Mouse (Mus musculus) midbrain, embryonic 16.5 days (tissue): ENCODE measurements at regions not wholly inside any gene's neighbourhood (a gene's known extent, or its start where the extent isn't known, plus 50 kb on each side); places are given as distances from the start of the nearest gene placed in this dataset.

Source experiments
- ATAC-seq: fragments of 200-750 bp; cut with Nextera tagmentation; 2 replicates; pipeline ENCODE4 v1.8.0; 2017; ENCODE audit warnings: moderate TSS enrichment
- H3K27ac ChIP-seq: fragments of 300-500 bp; sonication (generic); 2 replicates; pipeline ENCODE4 v1.5.1; 2014; ENCODE audit warnings: mild to moderate bottlenecking, low read length, mixed read lengths
- H3K27me3 ChIP-seq: fragments of 300-500 bp; sonication (generic); 2 replicates; pipeline ENCODE4 v1.6.1; 2014; ENCODE audit warnings: low read depth, low read length, mixed read lengths; ENCODE audit not compliant: control insufficient read depth, insufficient read depth
- H3K36me3 ChIP-seq: fragments of 300-500 bp; sonication (generic); 2 replicates; pipeline ENCODE4 v1.6.1; 2014; ENCODE audit warnings: mild to moderate bottlenecking, low read length, moderate library complexity, mixed read lengths; ENCODE audit not compliant: control insufficient read depth, insufficient read depth
- H3K4me1 ChIP-seq: fragments of 300-500 bp; sonication (generic); 2 replicates; pipeline ENCODE4 v1.6.1; 2014; ENCODE audit warnings: mild to moderate bottlenecking, low read length, mixed read lengths; ENCODE audit not compliant: control insufficient read depth, insufficient read depth
- H3K4me2 ChIP-seq: fragments of 300-500 bp; sonication (generic); 2 replicates; pipeline ENCODE4 v1.6.1; 2014; ENCODE audit warnings: mild to moderate bottlenecking, low read length, mixed read lengths
- H3K4me3 ChIP-seq: fragments of 300-500 bp; sonication (generic); 2 replicates; pipeline ENCODE4 v1.5.1; 2014; ENCODE audit warnings: low read depth, mild to moderate bottlenecking, low read length, moderate library complexity, mixed read lengths
- H3K9ac ChIP-seq: fragments of 300-500 bp; sonication (generic); 2 replicates; pipeline ENCODE4 v1.6.1; 2014; ENCODE audit warnings: low read depth, low read length, mixed read lengths
- H3K9me3 ChIP-seq: fragments of 300-500 bp; sonication (generic); replicated peaks from 2 replicates; pipeline ENCODE4 v1.6.1; 2014; ENCODE audit warnings: mild to moderate bottlenecking, low read length, mixed read lengths; ENCODE audit not compliant: control insufficient read depth, poor library complexity, severe bottlenecking
- WGBS: fragments of 180-500 bp; shearing (Covaris S2); extraction: QIAGEN DNeasy Blood & Tissue Kit; methylation state at CpG from one replicate; pipeline ENCODE4 v1.1.7; 2014; 5-methylcytosine and 5-hydroxymethylcytosine counted together

- Histone ChIP-seq H3K36me3 (no peaks in the 10 kb centered on the region), H3K27me3 (no peaks in the 10 kb centered on the region), H3K4me1 (no peaks in the 10 kb centered on the region), H3K9me3 (no peaks in the 10 kb centered on the region), H3K4me3 (no peak overlapping the region), H3K9ac (no peak overlapping the region), H3K4me2 (no peak overlapping the region), H3K27ac (no peak overlapping the region)
- WGBS = 99% methylated on average over 7 of the region's 7 CpGs
- ATAC-seq = no peak
Observed at GRCm38 (mm10) chr9:47374086-47374485, 155.9 kb upstream of the Cadm1 start.

GRCm38 (mm10) chr9:47376645-47377044, 153.3 kb upstream of the Cadm1 start:
- no peak for ATAC-seq
- Histone ChIP-seq H3K9me3 (no peaks in the 10 kb centered on the region), H3K27me3 (no peaks in the 10 kb centered on the region), H3K4me3 (no peak overlapping the region), H3K36me3 (no peaks in the 10 kb centered on the region), H3K9ac (no peak overlapping the region), H3K27ac (no peak overlapping the region), H3K4me2 (no peak overlapping the region), H3K4me1 (no peaks in the 10 kb centered on the region)
- 89% methylated on average over 1 of the region's 1 CpGs for WGBS

- 86% methylated on average over 5 of the region's 5 CpGs for WGBS
- H3K9me3 ChIP-seq = no peaks in the 10 kb centered on the region
- H3K4me3 ChIP-seq = no peak overlapping the region
- H3K36me3 ChIP-seq = no peaks in the 10 kb centered on the region
- H3K27me3 ChIP-seq = no peaks in the 10 kb centered on the region
- no peak overlapping the region for H3K4me2 ChIP-seq
- no peak for ATAC-seq
- H3K9ac ChIP-seq = no peak overlapping the region
- no peak overlapping the region for H3K27ac ChIP-seq
- H3K4me1 ChIP-seq = no peaks in the 10 kb centered on the region
Observed at GRCm38 (mm10) chr9:47378541-47378940, 151.4 kb upstream of the Cadm1 start.

GRCm38 (mm10) chr9:47380361-47380760, 149.6 kb upstream of the Cadm1 start:
- no peak for ATAC-seq
- Histone ChIP-seq H3K27ac (no peak overlapping the region), H3K36me3 (no peaks in the 10 kb centered on the region), H3K4me1 (peaks cover 6% of the 10 kb centered on the region), H3K9ac (no peak overlapping the region), H3K9me3 (no peaks in the 10 kb centered on the region), H3K4me2 (no peak overlapping the region), H3K4me3 (no peak overlapping the region), H3K27me3 (no peaks in the 10 kb centered on the region)
- 76% methylated on average over 7 of the region's 7 CpGs for WGBS

GRCm38 (mm10) chr9:47384185-47384854, 145.7 kb upstream of the Cadm1 start:
- 47% methylated on average over 4 of the region's 4 CpGs for WGBS
- Histone ChIP-seq H3K36me3 (no peaks in the 10 kb centered on the region), H3K4me2 (no peak overlapping the region), H3K27ac (no peak overlapping the region), H3K4me1 (peaks cover 8% of the 10 kb centered on the region), H3K27me3 (no peaks in the 10 kb centered on the region), H3K9me3 (no peaks in the 10 kb centered on the region), H3K9ac (no peak overlapping the region), H3K4me3 (no peak overlapping the region)
- ATAC-seq = no peak

- Histone ChIP-seq H3K9ac (no peak overlapping the region), H3K27me3 (no peaks in the 10 kb centered on the region), H3K4me3 (no peak overlapping the region), H3K36me3 (no peaks in the 10 kb centered on the region), H3K9me3 (no peaks in the 10 kb centered on the region), H3K4me1 (peaks cover 8% of the 10 kb centered on the region), H3K4me2 (no peak overlapping the region), H3K27ac (no peak overlapping the region)
- WGBS = 79% methylated on average over 11 of the region's 11 CpGs
- ATAC-seq = no peak
Observed at GRCm38 (mm10) chr9:47386646-47387045, 143.3 kb upstream of the Cadm1 start.

- 65% methylated on average over 4 of the region's 4 CpGs for WGBS
Observed at GRCm38 (mm10) chr9:47387221-47387620, 142.8 kb upstream of the Cadm1 start.

GRCm38 (mm10) chr9:47387716-47388300, 142.2 kb upstream of the Cadm1 start:
- H3K27ac ChIP-seq = no peak overlapping the region
- H3K4me2 ChIP-seq = no peak overlapping the region
- H3K4me1 ChIP-seq = peaks cover 8% of the 10 kb centered on the region
- no peaks in the 10 kb centered on the region for H3K27me3 ChIP-seq
- H3K4me3 ChIP-seq = no peak overlapping the region
- H3K9ac ChIP-seq = no peak overlapping the region
- ATAC-seq = no peak
- H3K9me3 ChIP-seq = no peaks in the 10 kb centered on the region
- WGBS = 39% methylated on average over 8 of the region's 8 CpGs
- no peaks in the 10 kb centered on the region for H3K36me3 ChIP-seq

More at GRCm38 (mm10) chr9:47387221-47387620, 142.8 kb upstream of the Cadm1 start:
- Histone ChIP-seq H3K4me1 (peaks cover 8% of the 10 kb centered on the region), H3K27me3 (no peaks in the 10 kb centered on the region), H3K4me3 (no peak overlapping the region), H3K36me3 (no peaks in the 10 kb centered on the region), H3K4me2 (no peak overlapping the region), H3K9ac (no peak overlapping the region), H3K27ac (no peak overlapping the region), H3K9me3 (no peaks in the 10 kb centered on the region)
- ATAC-seq = no peak

GRCm38 (mm10) chr9:47389901-47390300, 140.1 kb upstream of the Cadm1 start:
- ATAC-seq = no peak
- WGBS = 92% methylated on average over 6 of the region's 6 CpGs

More at GRCm38 (mm10) chr9:47389901-47390300, 140.1 kb upstream of the Cadm1 start:
- Histone ChIP-seq H3K9ac (no peak overlapping the region), H3K9me3 (no peaks in the 10 kb centered on the region), H3K36me3 (no peaks in the 10 kb centered on the region), H3K27ac (no peak overlapping the region), H3K4me2 (no peak overlapping the region), H3K27me3 (no peaks in the 10 kb centered on the region), H3K4me1 (0 out of 2 replicates have a peak, but pooled peaks cover 2% of the 10 kb centered on the region), H3K4me3 (no peak overlapping the region)
